Mouse (Mus musculus) ES-E14 (cell line): Measurements from ENCODE around the gene Fus. TPM values are rescaled to one million over a fixed set of nuclear protein-coding genes. Genes with fewer than 3 reads are reported as not detected.
"Not testable (repeated sequence)": the region's sequence is repeated elsewhere in the genome, so short reads cannot be mapped to it uniquely, and the experiment has no call there.

ENCODE experiments used
- DNase-seq: peaks from one replicate; pipeline ENCODE4 v3.0.0-alpha.2; 2013; ENCODE audit warnings: low read depth, low spot score
- H3K27ac ChIP-seq: 2 replicates; pipeline ENCODE4 v1.5.1; 2012; ENCODE audit warnings: low read depth, mild to moderate bottlenecking, low read length, moderate library complexity, mixed read lengths; ENCODE audit not compliant: poor library complexity, insufficient read depth, severe bottlenecking
- H3K36me3 ChIP-seq: 2 replicates; pipeline ENCODE4 v1.6.1; 2012; ENCODE audit warnings: mild to moderate bottlenecking, low read length, moderate library complexity, mixed read lengths; ENCODE audit not compliant: control insufficient read depth, poor library complexity, insufficient read depth, severe bottlenecking
- H3K4me1 ChIP-seq, 2 experiments: fragments of 150-350 bp in 1 of 2; sonication (generic) in 1 of 2; 2 replicates each; pipeline ENCODE4 v1.6.1; 2012; ENCODE audit warnings: low read length in 2 of 2, mild to moderate bottlenecking in 1 of 2, mixed read lengths in 1 of 2; ENCODE audit not compliant: control insufficient read depth in 2 of 2, insufficient read depth in 2 of 2, poor library complexity in 1 of 2
- H3K4me3 ChIP-seq, 2 experiments: fragments of 150-350 bp in 1 of 2; sonication (generic) in 1 of 2; 2 replicates each; pipeline ENCODE4 v1.5.1; 2012; ENCODE audit warnings: low read length in 2 of 2, low read depth in 1 of 2, mild to moderate bottlenecking in 1 of 2, mixed read lengths in 1 of 2; ENCODE audit not compliant: insufficient read depth in 1 of 2, poor library complexity in 1 of 2, severe bottlenecking in 1 of 2
- H3K9ac ChIP-seq: 2 replicates; pipeline ENCODE4 v1.6.1; 2012; ENCODE audit warnings: low read depth, mild to moderate bottlenecking, low read length, mixed read lengths; ENCODE audit not compliant: poor library complexity, insufficient read depth, severe bottlenecking
- H3K9me3 ChIP-seq: fragments of 150-350 bp; sonication (generic); 2 replicates; pipeline ENCODE4 v1.6.1; 2012; ENCODE audit warnings: low read depth, mild to moderate bottlenecking, low read length; ENCODE audit not compliant: control insufficient read depth, insufficient read depth
- CHD2 ChIP-seq: IDR thresholded peaks from 2 replicates; pipeline ENCODE4 v1.6.1; 2014; ENCODE audit warnings: mild to moderate bottlenecking, low read depth, low read length, inconsistent platforms
- HCFC1 ChIP-seq: IDR thresholded peaks from 2 replicates; pipeline ENCODE4 v1.6.1; 2012; ENCODE audit warnings: low read length, inconsistent platforms, borderline replicate concordance; ENCODE audit not compliant: insufficient read depth
- MAFK ChIP-seq: IDR thresholded peaks from 2 replicates; pipeline ENCODE4 v1.6.1; 2014; ENCODE audit warnings: mild to moderate bottlenecking, low read depth, low read length, inconsistent platforms; ENCODE audit not compliant: insufficient read depth
- ZC3H11A ChIP-seq: IDR thresholded peaks from 2 replicates; pipeline ENCODE4 v1.6.1; 2012; ENCODE audit warnings: low read depth, mild to moderate bottlenecking, inconsistent platforms, low read length, borderline replicate concordance
- ZNF384 ChIP-seq: IDR thresholded peaks from 2 replicates; pipeline ENCODE4 v1.6.1; 2012; ENCODE audit warnings: low read depth, low read length, inconsistent platforms
- in situ Hi-C, 2 experiments: fragments of 600-800 bp; cut with MboI; formaldehyde crosslinking; loops; one replicate each; pipeline ENCODE4 v1.15.1; 2025; ENCODE audit warnings: low sequenced_read_pairs in 2 of 2, inconsistent platforms in 1 of 2; ENCODE audit not compliant: unreplicated experiment in 2 of 2
- total RNA-seq: library from RNA; depleted of rRNA; stranded (reverse); fragments of 300-350 nt; gene quantifications from 2 replicates; pipeline ENCODE4 v1.2.3, GENCODE M21; 2012

The Fus gene
- total RNA-seq, 1 experiment = 142 TPM

DNA sequence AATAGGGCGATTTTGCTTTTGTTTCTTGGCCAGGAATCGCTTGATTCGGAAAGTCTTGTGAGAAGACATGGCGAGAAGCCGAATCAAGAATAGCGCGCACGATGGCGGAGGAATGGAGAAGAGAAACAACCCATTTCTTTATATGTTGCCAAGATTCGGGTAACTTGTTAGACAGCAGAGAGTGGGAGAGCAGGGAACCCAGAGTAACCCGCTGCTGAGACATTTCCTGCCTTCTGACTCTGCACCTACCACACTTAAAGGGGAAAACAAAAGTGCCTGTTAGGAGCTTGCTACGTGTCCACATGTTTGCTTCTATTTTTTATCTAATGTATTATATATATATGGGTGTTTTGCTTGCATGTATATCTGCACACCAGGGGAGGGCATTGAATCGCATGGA is 45.9 kb downstream of the Fus start:
- Histone ChIP-seq H3K9me3 (no peaks in the 10 kb centered on the region), H3K36me3 (no peaks in the 10 kb centered on the region), H3K4me3 (no peak overlapping the region), H3K9ac (no peak overlapping the region), H3K27ac (no peak overlapping the region), H3K4me1 (peaks cover 0 to 10% of the 10 kb centered on the region in 2 experiments; a peak in 3 of 4 replicates)
- in situ Hi-C loops = loop anchor here (10.0 to 25.0 kb wide), 2 partner anchors 192 to 199 kb away; partner anchors contain the start of gene Cox6a2 (in 2 of the 2)
- TF ChIP-seq HCFC1 (no peak), ZC3H11A (no peak), ZNF384 (no peak), MAFK (no peak), CHD2 (no peak)
- no peak for DNase-seq

DNA sequence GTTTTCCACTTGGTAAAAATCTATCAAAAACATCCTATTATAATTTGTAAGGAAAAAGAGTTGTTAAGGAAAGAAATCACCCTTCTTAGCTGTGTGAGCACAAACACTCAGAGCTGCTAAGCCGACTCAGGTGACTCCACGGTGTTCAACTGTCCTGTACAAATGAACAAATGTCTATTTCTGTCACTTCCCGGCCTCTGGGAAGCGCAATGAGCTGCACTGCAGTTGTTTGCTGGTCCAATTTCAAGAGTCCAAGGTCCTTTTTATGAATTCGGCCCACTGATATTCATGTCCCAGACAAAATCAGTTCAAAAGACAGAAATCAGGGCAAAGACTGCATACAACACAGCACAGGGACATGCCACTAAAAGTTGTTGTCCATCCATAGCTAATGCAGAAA is 48.9 kb downstream of the Fus start:
- H3K27ac ChIP-seq, H3K36me3 ChIP-seq, H3K9ac ChIP-seq, H3K9me3 ChIP-seq, DNase-seq, H3K4me3 ChIP-seq, H3K4me1 ChIP-seq: not testable (repeated sequence)
- in situ Hi-C loops = loop anchor here (10.0 to 25.0 kb wide), 2 partner anchors 189 to 196 kb away; partner anchors contain the start of gene Cox6a2 (in 2 of the 2)

DNA sequence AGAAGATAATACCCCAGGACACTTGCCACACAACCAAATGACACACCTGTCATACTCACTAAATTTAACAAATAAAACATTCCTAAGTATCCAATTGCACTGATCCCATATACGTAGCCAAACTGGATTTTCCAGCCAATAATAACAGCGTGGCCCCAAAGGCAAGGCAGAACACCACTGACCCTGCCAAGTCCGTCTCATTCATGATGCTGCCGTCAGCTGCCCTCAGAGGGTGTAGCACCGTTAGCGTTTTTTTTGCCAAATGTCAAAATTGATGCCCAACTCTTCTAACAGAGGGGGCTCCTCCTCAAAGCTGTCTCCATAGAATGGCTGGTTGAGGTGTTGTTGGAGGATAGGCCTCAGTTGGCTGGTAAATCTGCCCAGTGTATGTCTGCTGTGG is 49.4 kb downstream of the Fus start:
- TF ChIP-seq ZNF384 (no peak), ZC3H11A (no peak), CHD2 (no peak)
- Histone ChIP-seq H3K9me3 (no peaks in the 10 kb centered on the region), H3K36me3 (no peaks in the 10 kb centered on the region), H3K4me3 (no peak overlapping the region), H3K4me1 (no peaks in the 10 kb centered on the region), H3K27ac (no peak overlapping the region), H3K9ac (no peak overlapping the region)
- no peak for DNase-seq
- in situ Hi-C loops = loop anchor here (10.0 to 25.0 kb wide), 2 partner anchors 188 to 196 kb away; partner anchors contain the start of gene Cox6a2 (in 2 of the 2)

DNA sequence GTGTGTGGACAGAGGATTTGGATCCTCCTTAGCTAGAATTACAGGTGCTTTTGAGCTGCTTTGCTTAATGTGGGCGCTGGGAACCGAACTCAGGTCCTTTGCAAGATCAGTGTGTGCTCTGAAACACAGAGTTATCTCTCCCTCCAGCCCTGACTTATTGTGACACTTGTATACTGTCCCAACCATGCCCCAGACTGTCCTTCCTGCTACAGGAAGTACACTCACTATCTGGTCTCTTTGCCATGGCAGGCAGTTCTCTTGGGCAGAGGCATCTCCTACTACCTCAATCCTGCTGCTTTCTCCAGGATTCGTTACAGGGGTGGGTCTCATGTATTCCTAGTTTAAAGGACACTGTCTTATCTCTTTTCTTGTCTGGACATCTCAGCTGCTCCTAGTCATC is 51.0 kb downstream of the Fus start:
- H3K9ac ChIP-seq = no peak overlapping the region
- H3K4me3 ChIP-seq = no peak overlapping the region

DNA sequence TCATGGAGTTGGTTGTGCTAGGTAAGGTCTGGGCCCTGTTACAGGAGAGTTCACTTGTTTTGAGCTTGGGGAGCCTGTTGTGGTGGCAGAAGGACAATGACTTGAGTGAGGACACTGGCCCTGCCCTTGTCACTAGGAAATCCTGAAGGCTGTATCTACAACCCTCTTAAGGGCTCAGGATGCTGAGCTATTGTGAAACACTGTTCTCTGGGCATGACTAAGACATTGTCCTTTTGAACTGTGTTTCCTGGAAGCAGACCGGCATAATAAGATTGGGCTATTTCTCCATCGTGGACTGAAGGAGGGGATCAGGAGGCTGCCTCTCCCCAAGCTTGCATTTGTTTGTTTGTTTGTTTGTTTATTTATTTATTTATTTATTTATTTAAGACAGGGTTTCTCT is 51.9 kb downstream of the Fus start:
- no peaks in the 10 kb centered on the region for H3K4me1 ChIP-seq
- no peaks in the 10 kb centered on the region for H3K36me3 ChIP-seq
- H3K9me3 ChIP-seq = no peaks in the 10 kb centered on the region
- in situ Hi-C loops = loop anchor here (10.0 to 25.0 kb wide), 2 partner anchors 186 to 193 kb away; partner anchors contain the start of gene Cox6a2 (in 2 of the 2)
- no peak overlapping the region for H3K9ac ChIP-seq
- no peak for DNase-seq
- no peak overlapping the region for H3K4me3 ChIP-seq
- H3K27ac ChIP-seq = no peak overlapping the region
- TF ChIP-seq CHD2 = no peak
- TF ChIP-seq ZC3H11A = no peak
- no peak for TF ChIP-seq MAFK
- TF ChIP-seq HCFC1 = no peak
- no peak for TF ChIP-seq ZNF384

More for the DNA sequence above, 51.0 kb downstream of the Fus start:
- H3K27ac ChIP-seq = no peak overlapping the region
- DNase-seq = no peak
- in situ Hi-C loops = loop anchor here (10.0 to 25.0 kb wide), 2 partner anchors 187 to 194 kb away; partner anchors contain the start of gene Cox6a2 (in 2 of the 2)
- H3K4me1 ChIP-seq = no peaks in the 10 kb centered on the region
- H3K9me3 ChIP-seq = no peaks in the 10 kb centered on the region
- no peaks in the 10 kb centered on the region for H3K36me3 ChIP-seq
- TF ChIP-seq ZNF384 (no peak), ZC3H11A (no peak), CHD2 (no peak), HCFC1 (no peak), MAFK (no peak)
